Comparison of ENCODE assay signal across 8 mouse cellular contexts in the genomic region with DNA sequence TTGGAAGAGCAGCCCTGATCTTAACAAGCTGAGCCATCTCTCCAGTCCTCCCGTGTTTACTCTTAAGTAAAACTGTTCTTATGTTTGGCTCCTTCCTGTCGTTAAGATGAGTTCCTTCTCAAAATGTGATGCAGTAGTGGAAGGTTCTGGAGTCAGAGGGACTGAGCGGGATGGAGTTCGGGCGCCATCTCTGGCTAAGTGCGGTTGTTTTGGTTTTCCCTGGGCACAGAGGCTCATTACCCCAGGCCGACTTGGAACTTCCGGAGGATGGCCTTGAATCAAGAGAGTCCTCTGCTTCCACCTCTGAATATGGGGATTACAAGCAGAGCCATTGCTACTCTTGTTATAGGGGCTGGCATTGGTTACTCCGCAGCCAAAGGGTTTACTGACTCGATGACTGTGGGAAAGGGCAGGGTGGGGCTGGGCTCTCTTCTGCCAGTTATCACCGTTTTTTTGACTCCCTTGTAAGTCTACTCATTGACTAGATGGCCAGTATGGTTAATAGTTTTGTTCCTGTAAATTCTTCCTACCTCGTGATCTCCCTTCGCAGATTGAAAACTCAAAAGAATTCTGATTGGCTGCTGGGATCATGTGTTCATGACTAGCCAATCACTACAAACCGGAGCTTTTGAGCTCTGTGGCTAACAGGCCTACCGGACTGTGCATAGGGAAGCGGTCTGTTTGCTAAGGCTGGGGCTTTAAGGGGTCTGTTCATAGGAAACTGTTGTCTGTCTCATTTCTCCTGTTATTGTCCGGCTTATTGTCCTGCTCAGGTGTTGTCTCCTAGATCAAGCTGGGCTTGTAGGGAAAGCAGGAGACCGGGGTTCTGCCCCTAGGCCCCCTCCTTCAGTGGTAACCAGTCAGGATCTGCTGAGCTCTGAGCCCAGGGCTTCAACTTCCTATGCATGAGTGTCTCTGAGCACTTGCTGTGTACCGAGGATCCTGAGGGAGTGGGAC. TPM values are rescaled to one million over a fixed set of nuclear protein-coding genes. Genes with fewer than 3 reads are reported as not detected.
DNase-seq lines count a peak whose midpoint lies in the region; ATAC-seq lines count a peak whose summit lies in the region.

No protein-coding gene starts in this region.

- no peaks in the 10 kb centered on the region for H3K36me3 ChIP-seq in embryonic facial prominence, embryonic 11.5 days (replicated peaks; ENCODE audit: control insufficient read depth, insufficient read depth, low read depth, low read length)
- 0 out of 2 replicates have a peak, but pooled peaks cover 5% of the 10 kb centered on the region for H3K36me3 ChIP-seq in heart, embryonic 15.5 days

- ATAC-seq in embryonic facial prominence, embryonic 11.5 days (replicated peaks; ENCODE audit: insufficient number of reproducible peaks, low FRiP score, low TSS enrichment, low read depth), result 0 out of 2 replicates have a peak, but pooled peaks have one; percentile 58
- peak; percentile 68 for ATAC-seq in heart, embryonic 15.5 days (replicated peaks; ENCODE audit: insufficient number of reproducible peaks, insufficient read depth, low FRiP score, low read depth)

- H3K9me3 ChIP-seq in embryonic facial prominence, embryonic 11.5 days (replicated peaks; ENCODE audit: control insufficient read depth, low read length), result no peaks in the 10 kb centered on the region
- no peaks in the 10 kb centered on the region for H3K9me3 ChIP-seq in heart, embryonic 15.5 days (replicated peaks)

- DNase-seq in B cell, adult 2 months, result peak; percentile 43 to 47
- DNase-seq in Muller cell, postnatal 12 days (ENCODE audit: inconsistent ontology term), result peak; percentile 59
- peak; percentile 59 for DNase-seq in embryonic facial prominence, embryonic 11.5 days (ENCODE audit: low spot score)
- peak; percentile 48 to 52 for DNase-seq in kidney, postnatal 36 days
- peak; percentile 42 for DNase-seq in lung, postnatal 14 days
- DNase-seq in retina, postnatal 7 days (ENCODE audit: low read depth, low spot score), result peak; percentile 50
- no peak for DNase-seq in frontal cortex, postnatal 10 days (ENCODE audit: low spot score in 2 of 2)

- H3K4me1 ChIP-seq in embryonic facial prominence, embryonic 11.5 days (ENCODE audit: control insufficient read depth, insufficient read depth, low read length), result 0 out of 2 replicates have a peak, but pooled peaks cover 2% of the 10 kb centered on the region
- H3K4me1 ChIP-seq in heart, embryonic 15.5 days (replicated peaks), result peaks cover 53% of the 10 kb centered on the region

- no peak overlapping the region for H3K9ac ChIP-seq in embryonic facial prominence, embryonic 11.5 days (replicated peaks; ENCODE audit: low read length)
- peak overlapping the region; percentile 20; the same call in 1 of the 2 replicates for H3K9ac ChIP-seq in heart, embryonic 15.5 days

- no peak overlapping the region; the same call in 1 of the 2 replicates for H3K4me2 ChIP-seq in embryonic facial prominence, embryonic 11.5 days (ENCODE audit: low read depth, low read length)
- peak overlapping the region; percentile 52 for H3K4me2 ChIP-seq in heart, embryonic 15.5 days

- H3K27ac ChIP-seq in embryonic facial prominence, embryonic 11.5 days (replicated peaks; ENCODE audit: low read depth, low read length), result peak overlapping the region; percentile 38; the same call in 1 of the 2 replicates
- peak overlapping the region; percentile 91 for H3K27ac ChIP-seq in heart, embryonic 15.5 days

- WGBS in embryonic facial prominence, embryonic 11.5 days, result 63% methylated on average over 19 of the region's 19 CpGs
- WGBS in heart, embryonic 15.5 days, result 49% methylated on average over 19 of the region's 19 CpGs

- H3K4me3 ChIP-seq in embryonic facial prominence, embryonic 11.5 days (ENCODE audit: low read depth, low read length), result no peak overlapping the region
- peak overlapping the region; percentile 29 for H3K4me3 ChIP-seq in heart, embryonic 15.5 days

- no peaks in the 10 kb centered on the region for H3K27me3 ChIP-seq in embryonic facial prominence, embryonic 11.5 days (ENCODE audit: control insufficient read depth, insufficient read depth, low read length)
- no peaks in the 10 kb centered on the region for H3K27me3 ChIP-seq in heart, embryonic 15.5 days

RNA-seq across cellular contexts. Expression of gene Chmp4b, which starts 25.4 kb away (rescaled TPM):
- polyA plus RNA-seq in embryonic facial prominence, embryonic 11.5 days (2014; fragmentation: Nextera tagmentation; extraction: Ambion mirVana), result 14.0 and 14.8 TPM in 2 replicates
- polyA plus RNA-seq in heart, embryonic 15.5 days (2015; fragmentation: Nextera tagmentation; extraction: Ambion mirVana), result 24.1 and 25.1 TPM in 2 replicates

Comparison
In these comparisons a context has a peak if more than half of its experiments do, and no peak if none do; other contexts are left out.
1. DNase-seq: peak in B cell, adult 2 months (2 of 2), Muller cell, postnatal 12 days (single experiment), embryonic facial prominence, embryonic 11.5 days (single experiment), kidney, postnatal 36 days (2 of 2), lung, postnatal 14 days (single experiment) and retina, postnatal 7 days (single experiment); none in frontal cortex, postnatal 10 days (0 of 2).